Mouse (Mus musculus): ENCODE results near the gene Clec4a1. TPM values are rescaled to one million over a fixed set of nuclear protein-coding genes. Genes with fewer than 3 reads are reported as not detected.

Clec4a1 gene
- total RNA-seq (2022), result under 1 TPM in 3 of 4 experiments, not detected in 1; 0.27 to 0.49 (median 0.27) TPM

DNA sequence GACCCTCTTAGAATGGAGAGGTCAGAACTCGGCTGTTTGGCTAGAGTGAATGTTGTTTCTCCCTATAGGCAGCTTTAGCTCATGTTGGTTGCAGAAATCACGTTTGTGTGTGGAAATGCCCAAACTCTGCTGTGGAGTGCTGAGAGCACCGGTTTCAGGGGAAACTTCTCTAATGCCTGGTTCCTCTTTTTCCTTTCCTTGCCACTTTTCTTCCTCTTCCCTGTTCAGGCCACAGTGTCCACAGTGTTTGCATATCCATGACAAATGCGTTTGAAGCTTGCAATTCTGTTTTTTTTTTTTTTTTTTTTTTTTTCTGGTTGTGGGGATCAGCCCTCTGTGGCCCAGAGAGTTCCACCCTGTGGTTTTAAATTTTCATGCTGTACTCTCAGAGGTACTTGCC lies at the start of gene Clec4a1:
Gene Clec4a1 (plus strand): TSS at position 398 of the 400 bp plus-strand sequence.
- no peak for DNase-seq (ENCODE audit: low spot score in 2 of 2)

DNA sequence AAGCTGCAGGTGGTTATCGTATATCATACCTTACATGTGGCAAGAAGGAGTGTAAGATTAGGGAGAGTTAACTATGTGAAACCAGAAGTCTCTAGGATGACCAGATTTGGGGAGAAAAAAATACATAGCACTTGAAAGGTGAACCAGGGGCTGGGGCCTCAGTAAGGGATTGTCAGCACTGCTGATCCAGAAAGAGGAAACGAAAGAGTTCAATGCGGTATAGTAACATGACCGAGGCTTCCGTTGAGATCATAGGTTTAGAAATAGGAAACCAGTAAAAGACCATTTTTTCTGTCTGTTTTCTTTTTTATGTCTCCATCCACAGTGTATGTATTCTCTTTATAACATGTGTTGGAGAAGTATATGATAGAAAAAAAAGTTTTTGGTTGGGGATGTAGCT lies 48.8 kb upstream of the Clec4a1 start:
- no peak for DNase-seq (ENCODE audit: low spot score in 2 of 2)

DNA sequence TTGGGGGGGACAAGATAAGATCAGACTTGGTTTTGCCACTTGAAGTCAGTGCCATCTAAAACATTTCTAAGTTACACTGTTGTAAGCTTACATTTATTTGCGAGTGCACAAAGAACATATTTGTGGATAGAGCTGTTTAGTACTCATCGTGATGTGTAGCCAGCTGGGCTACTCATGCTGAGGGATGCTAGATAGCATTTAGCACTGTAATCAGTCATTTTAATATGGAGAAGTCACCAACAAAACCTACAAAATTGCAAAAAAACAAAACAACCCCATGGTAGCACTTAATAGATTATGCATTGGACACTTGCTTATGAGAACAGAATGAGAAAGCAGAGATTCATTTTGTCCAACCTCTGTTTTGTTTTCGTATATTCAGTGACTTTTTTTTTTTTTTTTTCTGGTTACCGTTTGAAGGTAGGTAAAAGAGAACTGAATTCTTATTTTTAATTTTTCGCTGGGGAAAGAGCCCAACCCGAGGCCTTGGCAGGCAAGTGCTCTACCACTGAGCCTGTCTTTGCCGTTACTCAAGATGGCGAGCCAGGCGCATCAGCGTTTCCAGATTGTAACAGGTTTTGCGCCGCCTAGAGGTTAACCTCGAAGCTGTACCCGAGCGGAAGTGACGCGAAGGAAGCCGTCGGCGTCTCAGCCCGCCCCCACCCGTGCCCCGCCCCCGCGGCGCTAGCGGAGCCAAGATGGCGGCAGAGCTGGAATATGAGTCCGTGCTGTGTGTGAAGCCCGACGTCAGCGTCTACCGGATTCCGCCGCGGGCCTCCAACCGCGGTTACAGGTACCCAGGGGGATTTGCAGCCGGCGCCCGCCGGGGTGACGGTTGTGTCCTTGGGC lies 47.6 kb upstream of the Clec4a1 start, which contains the start of gene Necap1:
Gene Necap1 (plus strand): TSS at position 604 of the 849 bp plus-strand sequence.
- DNase-seq (ENCODE audit: low spot score in 2 of 2), result peak; percentile 96 to 99

DNA sequence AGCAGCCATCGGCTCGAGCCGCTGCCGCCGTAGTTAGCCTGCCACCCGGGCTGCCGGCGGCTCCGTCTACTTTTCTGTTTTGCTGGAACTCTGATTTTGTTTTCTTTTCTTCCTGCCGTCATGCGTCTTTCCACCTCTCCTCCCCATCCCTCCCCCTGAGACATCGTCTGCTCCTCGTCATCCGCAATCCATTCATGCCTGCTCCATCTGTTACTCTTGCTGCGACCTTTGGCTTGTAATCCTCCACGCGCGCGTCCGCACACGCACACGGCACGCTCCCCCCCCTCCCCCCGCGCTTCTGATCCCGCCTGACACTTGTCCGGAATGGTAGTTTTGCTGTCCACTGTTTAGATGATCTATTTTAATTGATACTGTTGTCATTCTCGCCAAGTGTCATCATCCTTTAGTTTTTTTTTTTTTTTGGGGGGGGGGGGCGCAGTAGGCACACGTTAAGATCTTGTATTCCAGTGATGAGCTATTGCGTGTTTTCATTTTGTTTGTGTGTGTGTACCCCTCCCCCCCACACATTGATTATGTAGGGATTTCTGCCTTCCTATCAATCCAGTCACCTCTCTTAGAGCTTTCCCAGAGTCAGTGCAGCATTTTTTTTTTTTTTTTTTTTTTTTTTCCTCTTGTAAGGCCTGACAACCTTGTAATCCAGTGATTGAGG lies 46.8 kb upstream of the Clec4a1 start:
- no peak for DNase-seq (ENCODE audit: low spot score in 2 of 2)

DNA sequence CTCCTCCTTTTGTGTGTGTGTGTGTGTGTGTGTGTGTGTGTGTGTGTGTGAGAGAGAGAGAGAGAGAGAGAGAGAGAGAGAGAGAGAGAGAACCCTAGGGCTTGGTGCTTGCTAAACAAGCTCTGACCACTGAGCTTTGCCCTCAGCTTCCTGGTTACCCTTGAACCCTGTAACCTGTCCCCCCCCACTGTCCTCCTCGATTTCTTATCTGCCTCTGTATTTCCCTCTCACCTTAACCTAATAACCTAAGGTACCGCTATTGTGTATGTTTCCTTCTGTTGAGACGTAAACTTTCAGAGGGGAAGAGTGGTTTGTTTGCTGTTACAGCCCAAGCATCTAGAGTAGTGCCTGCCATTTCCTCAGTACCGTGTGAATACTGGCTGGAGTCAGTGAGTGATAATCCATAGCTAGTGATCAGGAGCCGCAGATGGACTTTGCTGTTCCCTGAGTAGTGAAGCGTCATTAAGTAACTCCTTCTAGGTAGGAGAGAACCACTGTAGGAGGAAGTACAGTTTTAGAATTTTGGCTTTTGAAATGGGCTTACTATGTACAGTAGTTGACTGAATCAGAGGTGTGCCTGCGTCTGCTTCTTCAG lies 42.4 kb upstream of the Clec4a1 start:
- DNase-seq (ENCODE audit: low spot score in 2 of 2), result no peak

DNA sequence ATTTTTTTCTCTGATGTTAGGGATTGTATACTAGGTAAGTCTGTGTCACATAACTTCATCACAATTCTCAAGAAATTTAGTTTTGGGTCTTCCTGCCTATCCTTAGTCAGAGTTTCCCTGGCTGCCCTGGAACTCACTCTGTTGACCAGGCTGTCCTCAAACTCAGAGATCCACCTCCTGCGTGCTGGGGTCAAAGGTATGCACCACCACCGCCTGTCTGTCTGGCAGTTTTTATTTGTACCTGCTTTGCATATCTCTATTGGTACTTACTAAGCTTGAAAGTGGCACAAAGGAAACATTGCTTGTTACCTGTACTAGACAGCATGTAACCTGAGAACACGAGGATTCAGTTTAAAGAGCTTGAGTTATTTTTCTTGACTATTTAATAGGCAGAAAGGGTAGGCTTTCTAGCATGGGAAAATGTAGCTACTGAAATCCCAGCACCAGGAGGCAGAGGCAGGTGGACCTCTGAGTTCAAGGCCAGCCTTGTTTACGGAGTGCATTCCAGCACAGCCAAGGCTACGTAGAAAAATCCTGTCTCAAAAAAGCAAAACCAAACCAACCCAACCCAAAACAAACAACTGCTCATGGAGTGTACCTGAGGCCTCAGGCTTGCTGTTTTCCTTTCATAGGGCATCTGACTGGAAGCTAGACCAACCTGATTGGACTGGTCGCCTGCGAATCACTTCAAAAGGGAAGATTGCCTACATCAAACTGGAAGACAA lies 41.7 kb upstream of the Clec4a1 start:
- no peak for DNase-seq (ENCODE audit: low spot score in 2 of 2)

DNA sequence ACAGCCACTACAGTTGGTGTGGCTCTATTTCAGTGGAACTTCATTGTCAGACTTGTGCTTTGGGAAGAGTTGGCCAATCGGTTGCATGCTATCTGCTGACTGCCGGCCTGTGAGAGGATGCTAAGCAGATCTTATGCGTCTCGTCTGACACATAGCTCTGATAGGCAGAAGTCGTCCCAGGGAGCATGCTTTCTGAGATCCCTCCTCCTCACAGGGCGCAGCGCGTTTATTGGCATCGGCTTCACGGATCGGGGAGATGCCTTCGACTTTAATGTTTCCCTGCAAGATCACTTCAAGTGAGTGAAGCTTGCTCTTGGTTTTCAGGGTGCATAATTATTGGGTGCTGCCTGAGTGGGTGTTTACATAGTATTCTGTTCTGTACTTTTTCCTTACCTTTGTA lies 40.4 kb upstream of the Clec4a1 start:
- no peak for DNase-seq (ENCODE audit: low spot score in 2 of 2)

DNA sequence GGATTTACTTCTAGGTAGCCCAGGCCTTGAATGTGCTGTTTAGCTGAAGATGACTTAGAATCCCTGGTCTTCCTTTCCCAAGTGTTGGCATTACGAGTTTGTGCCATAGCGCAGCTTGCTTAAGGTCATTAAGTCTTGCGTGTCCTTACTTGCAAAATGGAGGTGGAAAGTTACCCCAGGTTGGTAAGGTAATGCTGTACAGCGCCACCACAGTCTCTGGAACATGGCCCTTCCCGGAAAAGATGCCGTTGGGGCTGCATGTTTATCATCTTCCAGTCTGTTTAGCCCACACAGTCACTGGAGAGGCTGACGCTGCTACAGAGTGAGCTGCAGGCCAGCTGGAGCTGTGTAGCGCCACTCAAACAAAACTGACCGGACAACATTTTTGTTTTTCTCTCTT lies 38.0 kb upstream of the Clec4a1 start:
- DNase-seq (ENCODE audit: low spot score in 2 of 2), result no peak

DNA sequence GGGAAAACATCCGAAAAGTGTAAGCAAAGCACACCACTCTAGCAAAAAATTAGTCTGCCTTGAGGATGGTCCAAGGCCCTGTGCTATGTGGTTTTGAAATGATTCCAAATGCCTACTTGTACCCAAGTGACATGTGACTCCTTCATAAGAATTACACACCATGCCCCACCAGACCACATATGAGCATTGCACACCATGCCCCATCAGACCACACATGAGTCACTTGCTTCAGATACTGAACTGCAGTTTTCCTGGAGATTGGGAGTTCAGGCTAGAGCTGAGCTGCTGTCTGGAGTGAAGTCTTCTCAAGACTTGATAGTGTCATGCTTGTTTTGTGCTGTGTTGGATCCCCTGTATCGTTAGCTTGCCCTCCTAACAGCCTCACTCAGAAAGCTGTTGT lies 32.0 kb upstream of the Clec4a1 start:
- no peak for DNase-seq (ENCODE audit: low spot score in 2 of 2)

DNA sequence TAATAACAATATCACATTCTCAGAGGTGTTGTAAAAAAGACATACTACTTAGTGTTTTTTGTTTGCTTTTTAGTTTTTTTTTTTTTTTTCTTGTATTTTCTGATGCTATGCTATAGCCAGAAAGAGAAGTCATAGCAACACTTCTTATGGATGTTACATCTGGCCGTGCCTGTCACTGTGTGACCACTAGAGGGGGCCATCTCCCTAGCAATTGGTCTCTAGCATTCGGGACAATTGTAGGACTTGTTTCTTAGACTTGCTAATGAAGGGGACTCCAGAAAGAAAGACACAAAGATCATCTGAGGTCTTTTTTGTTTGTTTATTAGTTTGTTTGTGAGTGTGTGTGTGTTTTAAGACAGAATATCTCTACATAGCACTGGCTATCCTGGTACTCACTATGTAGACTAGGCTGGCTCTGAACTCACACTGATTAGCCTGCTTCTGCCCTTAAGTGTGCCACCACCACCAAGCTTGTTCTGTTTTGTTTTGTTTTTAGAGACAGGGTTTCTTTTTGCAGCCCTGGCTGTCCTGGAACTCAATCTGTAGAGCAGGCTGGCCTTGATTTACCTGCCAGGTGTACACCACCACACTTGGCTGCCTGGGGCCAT lies 29.1 kb upstream of the Clec4a1 start:
- peak in 1 of 2 experiments; percentile 62 for DNase-seq (ENCODE audit: low spot score in 2 of 2)

DNA sequence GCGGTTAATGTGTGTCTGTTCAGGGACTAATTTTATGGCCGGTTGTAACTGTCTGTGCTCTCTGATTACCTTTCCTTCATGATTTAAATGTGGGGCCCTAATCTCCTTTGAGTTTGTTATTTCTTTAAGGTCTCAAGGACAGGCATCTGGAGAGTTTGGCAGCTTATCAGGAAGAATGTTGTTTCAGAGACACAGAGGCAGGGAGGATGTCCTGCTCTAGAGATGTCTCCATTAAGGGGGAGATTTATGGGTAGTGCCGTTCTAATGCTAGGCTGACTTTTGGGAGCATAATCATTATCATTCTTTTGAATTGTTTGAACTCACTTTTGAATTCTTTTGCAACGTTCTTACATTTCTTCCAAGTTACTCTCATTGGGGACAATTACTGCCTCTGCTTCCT lies 1.7 kb upstream of the Clec4a1 start:
- DNase-seq (ENCODE audit: low spot score in 2 of 2), result no peak

DNA sequence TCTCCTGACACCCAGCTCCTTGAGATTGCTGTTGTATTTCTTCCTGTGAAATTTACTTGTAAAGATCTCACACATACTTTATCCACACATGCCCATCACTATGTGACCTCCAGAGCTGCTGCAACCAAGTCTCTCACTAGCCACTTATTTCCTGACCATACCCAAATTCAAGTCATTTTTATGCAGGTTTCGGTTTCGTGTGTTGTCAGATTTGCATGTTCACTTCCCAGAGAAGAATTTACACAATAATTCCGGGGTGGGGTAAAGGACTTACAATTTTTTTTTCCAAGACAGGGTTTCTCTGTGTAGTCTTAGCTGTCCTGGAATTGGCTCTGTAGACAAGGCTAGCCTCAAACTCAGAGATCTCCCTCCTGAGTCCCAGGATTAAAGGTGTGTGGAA lies 13.2 kb downstream of the Clec4a1 start:
- DNase-seq (ENCODE audit: low spot score in 2 of 2), result no peak

DNA sequence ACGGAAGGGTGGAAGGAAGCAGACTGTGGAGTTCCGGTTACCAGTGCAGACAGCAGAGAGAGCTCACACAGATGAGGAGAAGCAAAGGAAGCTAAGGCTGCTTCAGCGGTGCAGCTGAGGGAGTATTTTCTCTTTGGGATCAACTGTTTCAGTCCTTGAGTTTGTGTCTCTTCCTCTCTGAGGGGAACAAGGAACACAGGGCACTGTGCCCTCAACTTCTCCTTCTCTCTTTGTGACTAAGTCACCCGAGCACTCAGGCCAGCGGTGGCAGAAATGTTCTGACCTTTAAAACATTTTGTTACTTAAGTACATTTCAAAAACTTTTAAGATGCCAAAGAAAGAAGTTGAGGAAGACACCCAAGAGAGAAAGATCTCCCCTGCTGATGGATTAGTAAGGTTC lies 18.0 kb downstream of the Clec4a1 start:
- DNase-seq (ENCODE audit: low spot score in 2 of 2), result no peak

DNA sequence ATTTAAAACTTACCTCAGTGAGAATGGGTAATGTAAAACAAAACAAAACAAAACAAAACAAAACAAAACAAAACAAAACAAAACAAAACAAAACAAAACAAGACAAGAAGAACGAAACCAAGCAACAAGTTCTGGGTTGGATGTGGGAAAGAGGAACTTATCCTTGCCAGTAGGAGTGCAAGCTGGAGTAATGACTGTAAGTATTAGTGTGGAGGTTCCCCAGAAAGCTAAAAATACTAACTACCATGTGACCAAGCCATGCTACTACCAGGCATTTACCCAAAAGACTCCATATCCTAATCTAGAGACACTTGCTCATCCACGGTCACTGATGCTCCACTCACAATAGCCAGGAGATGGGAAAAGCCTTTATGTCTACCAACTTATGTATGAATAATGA lies 25.1 kb downstream of the Clec4a1 start:
- no peak for DNase-seq (ENCODE audit: low spot score in 2 of 2)

DNA sequence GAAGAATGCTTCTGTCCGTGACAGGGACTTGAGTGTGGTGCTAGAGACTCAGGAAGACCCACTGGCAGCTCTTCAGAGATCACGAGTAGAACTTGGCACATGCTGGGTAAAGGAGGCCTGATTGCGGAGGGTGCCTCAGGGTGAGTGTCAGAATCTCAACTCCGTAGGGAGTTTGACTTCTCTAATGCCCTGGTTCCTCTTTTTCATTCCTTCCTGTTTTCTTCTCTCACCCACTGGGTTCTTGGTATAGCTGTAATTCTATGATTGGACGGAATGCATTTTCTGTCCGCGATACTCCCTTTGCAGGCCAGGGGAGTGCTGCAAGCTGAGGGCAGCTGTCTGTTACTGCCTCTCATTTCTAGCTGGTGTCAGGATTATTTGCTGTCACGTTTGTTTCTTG lies 30.8 kb downstream of the Clec4a1 start, which contains the start of gene Clec4a3:
Gene Clec4a3 (plus strand): TSS at position 115 of the 400 bp plus-strand sequence.
- no peak for DNase-seq (ENCODE audit: low spot score in 2 of 2)

DNA sequence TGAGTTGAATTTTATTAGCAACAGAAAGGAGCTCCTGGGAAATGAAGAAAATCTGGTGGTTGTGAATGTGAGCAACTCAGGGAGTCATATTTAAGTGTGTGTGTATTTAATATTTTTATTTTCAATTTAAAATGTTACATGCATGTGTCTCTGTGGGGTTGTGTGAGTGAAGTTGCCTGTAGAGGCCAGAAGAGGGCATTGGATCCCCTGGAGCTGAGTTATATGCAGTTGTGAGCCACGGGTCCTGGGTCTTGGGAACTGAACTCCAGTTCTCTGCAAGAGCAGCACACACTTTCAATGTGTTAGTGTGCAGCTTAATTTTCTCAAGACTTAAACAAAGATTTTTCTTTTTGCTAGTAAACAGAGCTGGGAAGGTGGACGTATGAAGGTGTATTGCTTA lies 42.9 kb downstream of the Clec4a1 start:
- no peak for DNase-seq (ENCODE audit: low spot score in 2 of 2)

DNA sequence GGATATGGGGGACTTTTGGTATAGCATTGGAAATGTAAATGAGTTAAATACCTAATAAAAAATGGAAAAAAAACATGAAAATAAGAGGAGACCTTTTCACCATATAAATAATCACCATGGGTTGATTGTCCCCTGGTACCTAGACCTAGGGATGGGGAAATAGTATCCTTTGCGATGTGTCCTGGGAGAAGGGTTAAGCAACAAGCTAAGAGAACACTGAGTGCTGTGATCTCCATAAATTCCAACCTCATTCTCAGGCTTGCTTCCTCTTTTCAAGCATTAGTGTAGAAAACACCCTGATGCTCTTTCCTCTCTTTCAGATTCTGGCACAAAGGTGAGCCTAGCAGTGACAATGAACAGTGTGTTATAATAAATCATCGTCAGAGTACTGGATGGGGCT lies 47.4 kb downstream of the Clec4a1 start:
- no peak for DNase-seq (ENCODE audit: low spot score in 2 of 2)

All from layer of hippocampus, adult 8-10 months (tissue).